In genomic region chr6:129740069-129740721, GRCm38 (mm10) we compare ENCODE assay signal across 31 mouse cellular contexts. TPM values are rescaled to one million over a fixed set of nuclear protein-coding genes. Genes with fewer than 3 reads are reported as not detected.
"Had no signal": no experiment of that assay in that cellular context is flagged by ENCODE, and none has a peak within 500 bp of the region (broad histone marks: within the 10 kb centered on the region; RNA-seq: fewer than 3 reads in every experiment).

Gene Klri2, minus strand, starts transcription at chr6:129740484.

- H3K9ac ChIP-seq: kidney, embryonic 15.5 days; limb, embryonic 12.5 days; limb, embryonic 15.5 days; liver, embryonic 14.5 days; liver, postnatal 0 days; lung, embryonic 15.5 days; midbrain, embryonic 13.5 days; neural tube, embryonic 12.5 days; neural tube, embryonic 15.5 days had no signal

- H3K36me3 ChIP-seq: kidney, embryonic 15.5 days; limb, embryonic 12.5 days; limb, embryonic 15.5 days; lung, embryonic 15.5 days; midbrain, embryonic 10.5 days; midbrain, embryonic 13.5 days; neural tube, embryonic 12.5 days; neural tube, embryonic 15.5 days had no signal

- ATAC-seq: liver, postnatal 0 days; midbrain, embryonic 13.5 days; midbrain, embryonic 16.5 days had no signal

- H3K9me3 ChIP-seq: kidney, embryonic 15.5 days; limb, embryonic 12.5 days; limb, embryonic 15.5 days; lung, embryonic 15.5 days; megakaryocyte, embryonic 14.5 days; midbrain, embryonic 10.5 days; midbrain, embryonic 13.5 days; neural tube, embryonic 12.5 days; neural tube, embryonic 15.5 days had no signal

- DNase-seq: kidney, adult 11 months; kidney, adult 8-10 months; kidney, postnatal 10 days; kidney, postnatal 36 days; left cerebral cortex, postnatal 4 days; liver, postnatal 0 days; lung, postnatal 10 days; lung, postnatal 4 days; right cerebral cortex, adult 18-20 months; right cerebral cortex, postnatal 14 days; right cerebral cortex, postnatal 4 days; thymus, adult 2 months; thymus, postnatal 14 days; thymus, postnatal 4 days had no signal

- H3K4me3 ChIP-seq: kidney, embryonic 15.5 days; limb, embryonic 12.5 days; limb, embryonic 15.5 days; lung, embryonic 15.5 days; megakaryocyte, embryonic 14.5 days; midbrain, embryonic 10.5 days; midbrain, embryonic 13.5 days; neural tube, embryonic 12.5 days; neural tube, embryonic 15.5 days had no signal

- H3K27ac ChIP-seq: kidney, embryonic 15.5 days; limb, embryonic 12.5 days; limb, embryonic 15.5 days; liver, embryonic 14.5 days; lung, embryonic 15.5 days; midbrain, embryonic 10.5 days; midbrain, embryonic 13.5 days; neural tube, embryonic 12.5 days; neural tube, embryonic 15.5 days; stomach, postnatal 0 days had no signal

- H3K4me1 ChIP-seq: kidney, embryonic 15.5 days; limb, embryonic 12.5 days; limb, embryonic 15.5 days; lung, embryonic 15.5 days; megakaryocyte, embryonic 14.5 days; midbrain, embryonic 10.5 days; midbrain, embryonic 13.5 days; neural tube, embryonic 12.5 days; neural tube, embryonic 15.5 days had no signal

- H3K4me2 ChIP-seq: kidney, embryonic 15.5 days; limb, embryonic 12.5 days; limb, embryonic 15.5 days; liver, embryonic 11.5 days; lung, embryonic 15.5 days; midbrain, embryonic 13.5 days; neural tube, embryonic 12.5 days; neural tube, embryonic 15.5 days had no signal

- H3K27me3 ChIP-seq: kidney, embryonic 15.5 days; limb, embryonic 12.5 days; limb, embryonic 15.5 days; lung, embryonic 15.5 days; megakaryocyte, embryonic 14.5 days; midbrain, embryonic 13.5 days; neural tube, embryonic 12.5 days; neural tube, embryonic 15.5 days had no signal

RNA-seq across cellular contexts. Expression of gene Klri2, which starts in this region (rescaled TPM):
- total RNA-seq: layer of hippocampus, adult 8-10 months; layer of hippocampus, postnatal 10 days; left cerebral cortex, adult 18-20 months; left cerebral cortex, postnatal 4 days had no signal
- polyA plus RNA-seq: kidney, embryonic 15.5 days; limb, embryonic 12.5 days; limb, embryonic 15.5 days; liver, embryonic 11.5 days; liver, embryonic 14.5 days; lung, embryonic 15.5 days; midbrain, embryonic 10.5 days; midbrain, embryonic 13.5 days; midbrain, embryonic 16.5 days; neural tube, embryonic 12.5 days; neural tube, embryonic 15.5 days; stomach, embryonic 14.5 days; stomach, postnatal 0 days had no signal
